Mouse (Mus musculus): Measurements from ENCODE around the gene 4932415D10Rik. TPM values are rescaled to one million over a fixed set of nuclear protein-coding genes. Genes with fewer than 3 reads are reported as not detected.

The 4932415D10Rik gene
- not detected for polyA plus RNA-seq (2015; fragmentation: Illumina TruSeq; extraction: RNeasy Lipid Tissue Mini Kit (QIAGEN cat#74804); ENCODE audit: insufficient read depth, low replicate concordance)

DNA sequence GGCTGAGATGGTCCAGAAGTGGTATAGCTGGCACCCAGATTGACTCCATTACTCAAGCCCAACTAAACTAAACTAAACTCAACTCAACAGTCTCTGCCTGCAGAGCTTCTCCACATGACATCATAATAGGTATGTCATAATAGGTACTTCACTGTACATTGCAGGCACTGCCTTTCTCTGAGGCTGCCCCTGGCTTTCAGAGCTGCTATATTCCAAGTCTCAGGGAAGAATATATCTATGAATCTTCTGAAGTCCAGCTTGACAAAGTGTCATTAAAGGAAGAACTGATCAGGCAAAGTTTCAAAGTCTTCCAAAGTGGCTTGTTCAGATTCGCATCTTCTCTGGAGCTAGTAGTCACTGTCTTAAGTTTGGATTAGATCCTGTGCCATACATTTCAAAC, at the start of gene 4932415D10Rik:
Gene 4932415D10Rik, minus strand, starts transcription at position 101 of the 400 bp plus-strand sequence.

DNA sequence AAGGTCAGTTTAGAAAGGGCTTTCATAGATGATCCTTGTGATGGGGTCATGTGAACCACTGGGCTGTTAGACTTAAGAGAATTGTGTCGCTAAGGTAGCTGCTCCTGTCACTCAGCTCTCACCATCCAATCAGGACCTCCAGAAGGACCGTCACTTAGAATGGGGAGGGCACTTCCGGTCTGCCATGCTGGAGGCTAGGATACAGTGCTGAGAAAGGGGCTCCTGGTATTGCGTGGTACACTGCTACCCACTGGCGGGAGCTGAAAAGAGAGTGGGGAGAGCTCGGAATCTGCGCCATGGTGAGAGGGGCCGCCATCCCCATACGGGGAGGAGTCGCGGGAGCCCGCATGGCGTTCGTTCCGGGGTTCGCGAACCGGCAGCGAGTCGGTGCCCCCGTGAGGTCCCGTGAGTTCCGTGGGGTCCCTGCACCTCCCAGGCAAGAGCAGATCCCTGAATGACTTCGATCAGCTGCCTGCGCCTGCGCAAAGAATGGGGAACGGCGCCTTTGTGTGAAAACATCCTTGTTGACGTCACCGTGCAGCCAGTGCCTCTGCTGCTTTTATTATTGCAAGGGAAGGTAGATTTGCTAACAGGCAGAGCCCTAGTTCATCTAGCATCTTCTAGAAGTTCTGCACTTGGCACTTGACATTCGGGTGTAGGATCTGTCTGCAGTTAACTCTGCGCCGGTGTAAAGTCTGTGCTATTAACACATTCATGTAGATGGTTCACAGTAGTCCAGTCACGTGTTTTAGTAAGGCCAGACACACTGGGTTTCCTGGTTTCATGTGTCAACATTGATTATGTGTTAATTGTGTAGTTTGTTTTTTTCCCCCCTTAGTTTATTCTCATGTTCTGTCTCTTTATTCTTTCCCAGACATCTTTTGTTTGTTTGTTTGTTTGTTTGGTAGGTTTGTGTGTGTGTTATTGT, 38.0 kb upstream of the 4932415D10Rik start, which contains the start of gene Gm4924:
Gene Gm4924, plus strand, starts transcription at position 173 of the 928 bp plus-strand sequence.

DNA sequence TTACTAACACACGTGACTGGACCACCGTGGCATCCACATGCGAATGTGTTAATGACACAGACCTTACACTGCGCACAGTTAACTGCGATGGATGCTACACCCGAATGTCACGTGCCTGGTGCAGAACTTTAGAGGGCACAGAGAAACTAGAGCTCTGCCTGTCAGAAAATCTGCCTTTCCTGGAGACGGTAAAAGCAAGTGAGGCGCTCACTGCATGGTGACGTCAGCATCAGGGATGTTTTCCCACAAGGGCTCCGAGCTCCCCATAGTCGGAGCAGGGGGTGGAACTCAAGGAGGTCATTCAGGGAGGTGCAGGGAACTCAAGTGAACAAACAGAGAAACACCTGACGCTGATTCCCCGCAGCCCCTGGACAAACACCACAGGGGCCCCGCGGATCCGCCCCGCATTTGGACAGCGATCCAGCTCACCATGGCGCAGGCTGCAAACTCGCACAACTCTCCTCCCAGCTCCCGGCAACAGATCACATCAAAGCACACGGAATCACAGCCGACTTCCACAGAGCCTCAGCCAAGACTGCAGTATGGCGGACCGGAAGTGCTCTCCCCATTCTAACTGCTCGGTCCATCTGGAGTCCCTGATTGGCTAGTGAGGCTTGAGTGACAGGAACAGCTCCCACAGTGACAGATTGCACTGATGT, 75.5 kb downstream of the 4932415D10Rik start, which contains the start of gene Zfp938:
Gene Zfp938, minus strand, starts transcription at position 539 of the 659 bp plus-strand sequence.

Other genes starting within 250 kb of the 4932415D10Rik start
- gene BC024063, start 233.2 kb downstream of the 4932415D10Rik start, polyA plus RNA-seq (2015; fragmentation: Illumina TruSeq; extraction: RNeasy Lipid Tissue Mini Kit (QIAGEN cat#74804); ENCODE audit: insufficient read depth, low replicate concordance) = 3.9 TPM
- gene AU041133, start 188.6 kb downstream of the 4932415D10Rik start, polyA plus RNA-seq (2015; fragmentation: Illumina TruSeq; extraction: RNeasy Lipid Tissue Mini Kit (QIAGEN cat#74804); ENCODE audit: insufficient read depth, low replicate concordance) = 8.6 TPM
- gene Zfp938, start 75.3 kb downstream of the 4932415D10Rik start, polyA plus RNA-seq (2015; fragmentation: Illumina TruSeq; extraction: RNeasy Lipid Tissue Mini Kit (QIAGEN cat#74804); ENCODE audit: insufficient read depth, low replicate concordance) = 14.7 TPM
- gene Gm4924, start 37.7 kb upstream of the 4932415D10Rik start, polyA plus RNA-seq (2015; fragmentation: Illumina TruSeq; extraction: RNeasy Lipid Tissue Mini Kit (QIAGEN cat#74804); ENCODE audit: insufficient read depth, low replicate concordance) = 8.1 TPM
- gene Gm1553, start 176.0 kb upstream of the 4932415D10Rik start, polyA plus RNA-seq (2015; fragmentation: Illumina TruSeq; extraction: RNeasy Lipid Tissue Mini Kit (QIAGEN cat#74804); ENCODE audit: insufficient read depth, low replicate concordance) = not detected

Data from spleen, adult 10 weeks (tissue).